Mouse (Mus musculus) layer of hippocampus, postnatal 25 days (tissue): ENCODE measurements at regions not wholly inside any gene's neighbourhood (a gene's known extent, or its start where the extent isn't known, plus 50 kb on each side); places are given as distances from the start of the nearest gene placed in this dataset.
"Not testable (repeated sequence)": the region's sequence is repeated elsewhere in the genome, so short reads cannot be mapped to it uniquely, and the experiment has no call there.

Experiments
- DNase-seq, 2 experiments: peaks; one replicate each; pipeline ENCODE4 v3.0.0; 2022; ENCODE audit warnings: mixed read lengths in 2 of 2, low spot score in 1 of 2; ENCODE audit errors: extremely low spot score in 1 of 2

DNA sequence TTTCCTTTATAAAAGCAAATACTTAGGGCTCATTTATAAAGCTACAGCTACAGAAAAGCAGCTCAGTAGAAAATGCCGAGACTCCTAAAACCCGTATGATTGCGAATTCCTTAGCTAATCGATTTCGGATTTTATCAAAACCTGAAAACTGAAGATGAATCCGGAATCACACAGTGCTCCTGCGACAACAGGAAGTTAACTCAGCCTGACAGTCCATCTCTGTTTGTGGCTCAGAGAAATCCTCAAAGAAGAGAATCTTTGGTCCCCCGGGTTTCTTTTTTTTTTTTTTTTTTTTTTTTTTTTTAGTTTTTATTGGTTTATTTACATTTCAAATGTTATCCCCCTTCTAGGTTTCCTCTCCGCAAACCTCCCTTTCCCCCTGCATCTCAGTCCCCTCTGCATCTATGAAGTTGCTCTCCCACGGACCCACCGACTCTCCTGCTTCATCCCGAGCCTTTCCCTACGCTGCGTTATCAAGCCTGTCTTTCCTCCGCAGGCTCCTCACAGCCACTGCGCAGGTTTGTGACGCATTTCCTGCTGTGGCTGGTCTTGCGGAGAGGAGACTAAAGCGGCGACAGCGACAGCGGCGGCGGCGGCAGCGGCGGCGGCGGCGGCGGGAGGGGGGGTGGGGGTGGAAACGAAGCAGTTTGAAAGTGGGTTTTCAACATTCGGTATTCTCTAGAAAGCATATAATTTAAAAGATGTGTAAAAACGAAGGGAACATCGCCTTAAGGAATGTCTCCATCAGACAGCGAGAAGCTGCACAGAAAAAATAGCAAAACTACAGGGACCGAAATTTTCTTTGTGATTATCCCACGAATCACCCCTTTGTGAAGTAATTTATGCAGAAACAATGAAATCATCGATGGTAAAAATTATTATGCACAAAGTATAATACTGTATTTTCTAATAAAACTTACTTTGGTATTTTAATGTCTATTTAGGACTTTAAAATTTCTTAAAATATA, 352.3 kb upstream of the Snrpn start:
- peak; percentile 10 to 21 for DNase-seq

DNA sequence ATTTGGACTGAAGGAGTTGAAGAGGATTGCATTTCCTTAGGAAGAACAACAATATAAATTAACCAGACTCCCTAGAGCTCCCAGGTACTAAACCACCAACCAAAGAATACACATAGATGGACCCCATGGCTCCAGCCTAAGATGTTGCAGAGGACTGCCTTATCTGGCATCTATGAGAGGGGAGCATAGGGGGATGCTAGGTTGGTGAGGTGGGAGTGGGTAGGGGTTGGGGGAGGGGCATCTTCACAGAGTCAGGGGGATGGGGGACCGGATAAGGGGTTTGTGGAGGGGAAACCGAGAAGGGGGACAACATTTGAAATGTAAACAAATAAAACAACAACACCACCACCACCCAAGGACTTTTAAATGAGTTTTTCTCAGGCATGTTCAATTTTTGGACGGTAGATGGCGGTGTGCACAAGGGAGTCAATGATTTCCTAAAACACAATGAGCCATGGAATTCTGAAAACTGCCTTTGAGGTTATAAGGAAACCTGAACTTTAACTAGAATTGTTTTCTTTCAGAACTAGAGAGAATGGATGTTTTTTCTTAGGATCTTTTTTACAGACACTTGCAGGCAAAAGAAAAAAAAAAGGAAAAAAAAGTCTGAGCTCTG, 347.9 kb upstream of the Snrpn start:
- not testable (repeated sequence) for DNase-seq

DNA sequence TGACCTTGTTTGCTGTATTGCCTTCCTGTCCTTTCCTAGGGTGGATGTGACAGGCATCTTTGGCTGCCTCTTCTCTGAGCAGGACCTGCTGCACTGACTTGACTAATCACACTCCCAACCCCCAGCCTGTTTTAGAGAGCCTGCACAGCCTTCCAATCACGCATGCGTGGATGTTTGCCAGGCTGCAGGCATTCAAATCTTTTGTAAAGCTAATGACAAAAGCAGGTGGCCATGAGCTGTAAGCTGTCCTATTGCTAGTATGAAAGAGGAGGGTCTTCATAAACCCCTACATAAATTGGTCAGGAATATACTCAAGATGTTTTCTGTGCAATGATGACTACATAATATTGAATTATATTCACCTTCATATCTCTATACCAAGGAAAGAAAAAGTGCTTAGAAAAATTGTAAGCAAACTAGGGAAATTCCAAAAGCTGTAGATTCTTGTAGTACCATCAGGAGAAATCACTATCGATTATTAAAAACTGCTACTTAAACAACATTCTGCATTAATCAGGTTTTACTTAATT, 310.1 kb upstream of the Snrpn start:
- peak in 1 of 2 experiments; percentile 4 for DNase-seq

DNA sequence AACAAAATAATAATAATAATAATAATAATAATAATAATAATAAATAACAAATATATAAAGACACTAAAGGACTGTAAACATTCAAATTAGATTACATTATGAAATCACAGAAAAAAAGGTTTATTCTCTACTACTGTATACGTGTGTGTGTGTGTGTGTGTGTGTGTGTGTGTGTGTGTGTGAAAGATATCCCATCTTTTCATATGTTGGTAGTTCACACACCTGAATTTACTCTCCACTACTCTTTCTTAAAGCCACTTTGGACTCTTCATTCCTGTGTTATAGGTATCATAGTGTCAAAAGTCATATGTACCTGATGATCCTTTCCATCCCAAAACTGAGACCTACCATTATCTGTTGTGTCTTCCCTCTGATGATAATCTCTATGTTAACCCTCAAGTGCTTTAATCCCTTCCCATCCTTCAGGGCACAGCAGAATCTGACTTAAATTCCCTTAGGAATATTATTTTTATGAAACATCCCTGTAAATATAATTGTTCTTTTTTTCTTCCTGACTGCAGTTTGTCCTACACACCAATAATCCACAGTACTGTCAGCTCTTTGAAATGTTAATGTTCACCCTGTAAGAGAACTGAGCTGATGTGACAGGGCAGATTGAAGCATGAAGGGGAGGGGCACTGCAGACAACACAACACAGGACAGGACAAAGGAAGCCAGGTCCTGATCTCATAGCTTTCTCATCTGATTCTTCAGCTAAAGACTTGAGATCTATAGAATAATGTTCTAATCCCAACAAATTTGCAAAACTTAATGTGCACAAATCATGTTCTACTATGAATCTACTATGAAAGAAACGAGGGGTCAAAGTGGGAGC, 309.4 kb upstream of the Snrpn start:
- not testable (repeated sequence) for DNase-seq

GRCm38 (mm10) chr7:60438781-60439180, 298.8 kb upstream of the Snrpn start:
- DNase-seq, result no peak

DNA sequence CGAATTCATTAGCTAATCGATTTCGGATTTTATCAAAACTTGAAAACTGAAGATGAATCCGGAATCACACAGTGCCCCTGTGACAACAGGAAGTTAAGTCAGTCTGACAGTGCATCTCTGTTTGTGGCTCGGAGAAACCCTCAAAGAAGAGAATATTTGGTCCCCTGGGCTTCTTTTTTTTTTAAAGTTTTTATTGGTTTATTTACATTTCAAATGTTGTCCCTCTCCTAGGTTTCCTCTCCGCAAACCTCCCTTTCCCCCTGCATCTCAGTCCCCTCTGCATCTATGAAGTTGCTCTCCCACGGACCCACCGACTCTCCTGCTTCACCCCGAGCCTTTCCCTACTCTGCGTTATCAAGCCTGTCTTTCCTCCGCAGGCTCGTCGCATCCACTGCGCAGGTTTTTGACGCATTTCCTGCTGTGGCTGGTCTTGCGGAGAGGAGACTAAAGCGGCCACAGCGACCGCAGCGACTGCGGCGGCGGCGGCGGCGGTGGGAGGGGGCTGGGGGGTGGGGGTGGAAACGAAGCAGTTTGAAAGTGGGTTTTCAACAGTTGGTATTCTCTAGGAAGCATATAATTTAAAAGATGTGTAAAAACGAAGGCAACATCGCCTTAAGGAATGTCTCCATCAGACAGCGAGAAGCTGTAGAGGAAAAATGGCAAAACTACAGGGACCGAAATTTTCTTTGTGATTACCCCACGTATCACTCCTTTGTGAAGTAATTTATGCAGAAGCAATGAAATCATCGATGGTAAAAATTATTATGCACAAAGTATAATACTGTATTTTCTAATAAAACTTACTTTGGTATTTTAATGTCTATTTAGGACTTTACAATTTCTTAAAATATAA, 251.2 kb upstream of the Snrpn start:
- DNase-seq, result peak; percentile 53 to 64

DNA sequence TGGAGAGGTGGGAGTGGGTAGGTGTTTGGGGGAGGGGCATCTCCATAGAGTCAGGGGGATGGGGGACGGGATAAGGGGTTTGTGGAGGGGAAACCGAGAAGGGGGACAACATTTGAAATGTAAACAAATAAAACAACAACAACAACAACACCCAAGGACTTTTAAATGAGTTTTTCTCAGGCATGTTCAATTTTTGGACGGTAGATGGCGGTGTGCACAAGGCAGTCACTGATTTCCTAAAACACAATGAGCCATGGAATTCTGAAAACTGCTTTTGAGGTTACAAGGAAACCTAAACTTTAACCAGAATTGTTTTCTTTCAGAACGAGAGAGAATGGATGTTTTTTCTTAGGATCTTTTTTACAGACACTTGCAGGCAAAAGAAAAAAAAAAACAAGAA, 246.9 kb upstream of the Snrpn start:
- peak in 1 of 2 experiments; percentile 23 for DNase-seq

DNA sequence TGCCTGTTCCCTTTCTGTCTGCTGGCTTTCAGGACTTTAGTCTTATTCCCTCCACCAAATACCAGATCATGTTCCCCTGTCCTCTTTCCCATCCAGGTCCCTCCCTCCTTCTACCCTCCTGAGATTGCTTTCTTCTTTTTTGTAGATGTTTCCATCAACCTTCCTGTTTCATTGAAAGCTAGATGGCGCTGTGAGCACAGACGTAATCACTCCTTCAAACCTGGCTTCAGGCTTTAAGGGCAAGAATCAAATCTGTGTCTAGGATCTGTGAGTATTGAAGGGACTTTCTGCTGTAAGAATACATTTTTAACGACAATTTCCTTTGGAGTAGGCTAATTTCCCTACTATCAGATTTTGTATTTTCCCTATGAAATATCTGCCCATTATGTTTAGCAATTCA, 234.0 kb upstream of the Snrpn start:
- DNase-seq, result not testable (repeated sequence)

- not testable (repeated sequence) for DNase-seq
Measured at GRCm38 (mm10) chr7:60352206-60352605, 212.2 kb upstream of the Snrpn start.
